27 mouse cellular contexts compared by ENCODE assay signal in genomic region chr2:138053081-138053480, GRCm38 (mm10).
DNase-seq lines count a peak whose midpoint lies in the region; ATAC-seq and TF ChIP-seq lines count a peak whose summit lies in the region.
"Had no signal": no experiment of that assay in that cellular context is flagged by ENCODE, and none has a peak within 500 bp of the region (broad histone marks: within the 10 kb centered on the region; RNA-seq: fewer than 3 reads in every experiment).

No protein-coding gene starts in this region.

- no peak for TF ChIP-seq POLR2A in limb, embryonic 14.5 days (IDR thresholded peaks at IDR 0.05; ENCODE audit: borderline replicate concordance, extremely low read depth, insufficient read depth, insufficient read length)

- no peak overlapping the region for H3K9ac ChIP-seq in limb, embryonic 14.5 days (ENCODE audit: low read depth, low read length, severe bottlenecking)
- H3K9ac ChIP-seq: embryonic facial prominence, embryonic 15.5 days; forebrain, embryonic 12.5 days; forebrain, embryonic 15.5 days; heart, embryonic 12.5 days; heart, embryonic 15.5 days; hindbrain, embryonic 13.5 days; intestine, embryonic 15.5 days had no signal

- H3K27me3 ChIP-seq in limb, embryonic 14.5 days (ENCODE audit: control insufficient read depth, insufficient read depth, low read length) = no peaks in the 10 kb centered on the region
- no peaks in the 10 kb centered on the region for H3K27me3 ChIP-seq in limb, embryonic 10.5 days (ENCODE audit: low read depth, poor library complexity, severe bottlenecking)
- H3K27me3 ChIP-seq: embryonic facial prominence, embryonic 15.5 days; forebrain, embryonic 12.5 days; forebrain, embryonic 15.5 days; heart, embryonic 12.5 days; heart, embryonic 15.5 days; hindbrain, embryonic 13.5 days; intestine, embryonic 15.5 days had no signal

- DNase-seq in cerebellum, postnatal 10 days = peak; percentile 6 to 42
- DNase-seq in cerebellum, adult 8-10 months = no peak
- peak; percentile 10 for DNase-seq in heart, adult 8-10 months (ENCODE audit: low spot score)
- no peak for DNase-seq in heart, postnatal 25 days (ENCODE audit: low spot score)
- peak; percentile 14 for DNase-seq in limb, embryonic 14.5 days (ENCODE audit: low spot score)
- DNase-seq in limb, embryonic 10.5 days (ENCODE audit: low spot score) = no peak
- DNase-seq: adrenal gland, adult 8-10 months; adrenal gland, postnatal 25 days; cerebellum, adult 18-20 months; cerebellum, adult 9-11 months; cerebellum, postnatal 36 days; embryo, embryonic 11 days; gastrocnemius, postnatal 25 days; heart, adult 2 months; heart, postnatal 14 days; kidney, adult 11 months had no signal

- H3K4me1 ChIP-seq in limb, embryonic 14.5 days (ENCODE audit: control insufficient read depth, insufficient read depth, low read length) = no peaks in the 10 kb centered on the region
- H3K4me1 ChIP-seq in limb, embryonic 10.5 days = no peaks in the 10 kb centered on the region
- H3K4me1 ChIP-seq: embryonic facial prominence, embryonic 15.5 days; forebrain, embryonic 12.5 days; heart, embryonic 12.5 days; heart, embryonic 15.5 days; hindbrain, embryonic 10.5 days; intestine, embryonic 15.5 days had no signal

- H3K27ac ChIP-seq in limb, embryonic 14.5 days (replicated peaks; ENCODE audit: low read depth, low read length) = no peak overlapping the region
- no peak overlapping the region for H3K27ac ChIP-seq in limb, embryonic 10.5 days
- H3K27ac ChIP-seq: embryonic facial prominence, embryonic 15.5 days; forebrain, embryonic 12.5 days; forebrain, embryonic 15.5 days; heart, adult 2 months; heart, embryonic 15.5 days; hindbrain, embryonic 10.5 days; hindbrain, embryonic 13.5 days; intestine, embryonic 15.5 days had no signal

- ATAC-seq in limb, embryonic 14.5 days (ENCODE audit: low FRiP score, low read depth) = no peak
- ATAC-seq: activated CD4-positive, CD25-positive, alpha-beta regulatory T cell, adult 4 months; forebrain, embryonic 15.5 days; hindbrain, embryonic 16.5 days; intestine, embryonic 15.5 days had no signal

- intact Hi-C loops in heart, postnatal 25 days (cut with DNase I) = loop anchor here (5.0 kb wide), 1 partner anchor 169 kb away; no protein-coding TSS in a partner anchor

- no peaks in the 10 kb centered on the region for H3K36me3 ChIP-seq in limb, embryonic 14.5 days (ENCODE audit: control insufficient read depth, insufficient read depth, low read length)
- no peaks in the 10 kb centered on the region for H3K36me3 ChIP-seq in limb, embryonic 10.5 days
- H3K36me3 ChIP-seq: embryonic facial prominence, embryonic 15.5 days; forebrain, embryonic 12.5 days; forebrain, embryonic 15.5 days; heart, embryonic 12.5 days; heart, embryonic 15.5 days; hindbrain, embryonic 10.5 days; hindbrain, embryonic 13.5 days; intestine, embryonic 15.5 days had no signal

- 66% methylated on average over 4 of the region's 4 CpGs for WGBS in limb, embryonic 14.5 days
- 83% methylated on average over 4 of the region's 4 CpGs for WGBS in limb, embryonic 10.5 days

- no peak overlapping the region for H3K4me3 ChIP-seq in limb, embryonic 14.5 days (replicated peaks; ENCODE audit: low read length)
- H3K4me3 ChIP-seq in limb, embryonic 10.5 days = no peak overlapping the region
- H3K4me3 ChIP-seq: embryonic facial prominence, embryonic 15.5 days; erythroblast, embryonic 14.5 days; forebrain, embryonic 12.5 days; forebrain, embryonic 15.5 days; heart, adult 2 months; heart, embryonic 12.5 days; heart, embryonic 15.5 days; hindbrain, embryonic 10.5 days; hindbrain, embryonic 13.5 days; intestine, embryonic 15.5 days had no signal

- no peak overlapping the region for H3K4me2 ChIP-seq in limb, embryonic 14.5 days (replicated peaks; ENCODE audit: low read depth, low read length, severe bottlenecking)
- H3K4me2 ChIP-seq: embryonic facial prominence, embryonic 15.5 days; forebrain, embryonic 12.5 days; forebrain, embryonic 15.5 days; heart, embryonic 12.5 days; heart, embryonic 15.5 days; hindbrain, embryonic 13.5 days; intestine, embryonic 15.5 days had no signal

- no peaks in the 10 kb centered on the region for H3K9me3 ChIP-seq in limb, embryonic 14.5 days (ENCODE audit: control insufficient read depth, low read length)
- H3K9me3 ChIP-seq in limb, embryonic 10.5 days (replicated peaks) = no peaks in the 10 kb centered on the region
- H3K9me3 ChIP-seq: embryonic facial prominence, embryonic 15.5 days; forebrain, embryonic 12.5 days; forebrain, embryonic 15.5 days; heart, embryonic 12.5 days; heart, embryonic 15.5 days; hindbrain, embryonic 10.5 days; hindbrain, embryonic 13.5 days; intestine, embryonic 15.5 days had no signal

Comparison
In these comparisons a context has a peak if more than half of its experiments do, and no peak if none do; other contexts are left out.
1. DNase-seq: peak in cerebellum, postnatal 10 days (2 of 2), heart, adult 8-10 months (single experiment) and limb, embryonic 14.5 days (single experiment); none in cerebellum, adult 8-10 months (single experiment), heart, postnatal 25 days (single experiment) and limb, embryonic 10.5 days (single experiment).